Mouse (Mus musculus): ENCODE data around the gene Erich6b.

DNA sequence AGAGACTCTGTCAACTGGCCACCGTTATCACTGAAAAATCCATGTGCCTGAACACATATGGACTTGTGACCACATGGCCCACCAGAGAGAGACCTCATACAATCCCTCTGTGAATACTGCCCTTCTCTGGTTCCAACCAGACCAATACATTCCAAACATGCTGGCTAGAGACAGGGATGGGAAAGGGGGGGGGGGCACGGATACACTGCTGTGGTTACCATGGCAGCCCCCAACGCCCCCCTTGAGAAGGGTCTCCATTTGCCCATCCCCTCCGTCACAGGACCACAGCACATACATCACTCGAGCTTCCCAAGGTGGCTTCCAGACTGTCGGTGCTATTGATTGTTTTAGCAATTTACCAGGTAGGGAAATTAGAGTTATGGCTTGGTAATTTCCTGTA lies 25.7 kb upstream of the Erich6b start:
- TF ChIP-seq CTCF (IDR thresholded peaks at IDR 0.05) (no peak), EP300 (IDR thresholded peaks at IDR 0.05) (no peak)
